Mouse (Mus musculus) liver, embryonic 14.5 days (tissue): ENCODE measurements around the gene Srgap1.

Experiments
- CTCF ChIP-seq: IDR thresholded peaks from 2 replicates; pipeline ENCODE4 v1.5.1; 2016; ENCODE audit warnings: antibody characterized with exemption, low read depth, control low read depth
- EP300 ChIP-seq: IDR thresholded peaks from 2 replicates; pipeline ENCODE4 v1.6.1; 2016; ENCODE audit warnings: antibody characterized with exemption, low read depth

- TF ChIP-seq EP300, result no peak
- TF ChIP-seq CTCF, result no peak
Observed at GRCm38 (mm10) chr10:122016631-122017030, 30.5 kb downstream of the Srgap1 start.
